Mouse (Mus musculus) hindbrain, embryonic 11.5 days (tissue): Measurements from ENCODE around the gene Paqr9. TPM values are rescaled to one million over a fixed set of nuclear protein-coding genes. Genes with fewer than 3 reads are reported as not detected.

Experiments
- polyA plus RNA-seq: library from polyadenylated mRNA; unstranded; fragments of >200 nt; fragmentation: Nextera tagmentation; extraction: Ambion mirVana; gene quantifications from 2 replicates; pipeline ENCODE4 v1.2.1, GENCODE M21; 2014

Gene Paqr9
- polyA plus RNA-seq, 1 experiment from 2014 or later, result 0.37 TPM

Other genes with a start within 250 kb of the Paqr9 start
- 7.5 and 7.8 TPM in 2 replicates for gene Chst2, start 152.9 kb upstream of the Paqr9 start, polyA plus RNA-seq
- 142 and 183 TPM in 2 replicates for gene U2surp, start 47.7 kb upstream of the Paqr9 start, polyA plus RNA-seq
- gene Pcolce2, start 77.9 kb downstream of the Paqr9 start, polyA plus RNA-seq, result 2.5 and 2.6 TPM in 2 replicates
- gene Trpc1, start 190.7 kb downstream of the Paqr9 start, polyA plus RNA-seq, result 3.3 and 4.1 TPM in 2 replicates